Mouse (Mus musculus): Measurements from ENCODE around the gene Gm13124.

DNA sequence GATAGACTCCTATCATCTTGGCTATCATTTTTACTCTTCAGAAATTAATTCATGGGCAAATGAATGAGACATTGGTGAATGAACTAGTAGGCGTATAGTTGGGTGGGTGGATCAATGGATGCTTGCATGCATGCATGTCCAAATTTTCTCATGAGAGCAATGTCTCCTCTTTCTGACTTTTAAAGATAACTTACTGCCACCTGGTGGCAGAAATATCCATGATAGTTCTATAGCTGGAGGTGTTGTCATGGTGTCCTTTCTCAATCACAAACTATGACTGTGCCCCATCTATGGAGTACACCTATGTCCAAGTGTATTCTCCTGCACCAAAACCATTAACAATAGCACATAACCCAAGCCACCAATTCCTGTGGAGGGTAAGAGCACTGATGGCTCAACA lies 58.4 kb downstream of the Gm13124 start:
- TF ChIP-seq CHD2 (IDR thresholded peaks at IDR 0.05; ENCODE audit: low read depth, low read length) = no peak
- 0 out of 2 replicates have a peak, but pooled peaks have one; percentile 10 for TF ChIP-seq ZC3H11A (IDR thresholded peaks at IDR 0.05; ENCODE audit: borderline replicate concordance, low read depth, low read length)
- no peak for TF ChIP-seq ZNF384 (IDR thresholded peaks at IDR 0.05; ENCODE audit: low read depth, low read length)
- no peak for TF ChIP-seq HCFC1 (IDR thresholded peaks at IDR 0.05; ENCODE audit: borderline replicate concordance, insufficient read depth, low read length)
